Mouse (Mus musculus): ENCODE measurements around the gene Ddx39. TPM values are rescaled to one million over a fixed set of nuclear protein-coding genes. Genes with fewer than 3 reads are reported as not detected.

Gene Ddx39
- polyA plus RNA-seq, 1 experiment from 2014 or later, result 116 TPM

- no peak overlapping the region for H3K27ac ChIP-seq
- no peak overlapping the region for H3K4me3 ChIP-seq
- no peak for ATAC-seq (ENCODE audit: low FRiP score)
- no peaks in the 10 kb centered on the region for H3K36me3 ChIP-seq
- H3K4me2 ChIP-seq, result no peak overlapping the region
- no peaks in the 10 kb centered on the region for H3K27me3 ChIP-seq
- no peak overlapping the region for H3K9ac ChIP-seq
- H3K4me1 ChIP-seq (replicated peaks), result no peaks in the 10 kb centered on the region
- 81% methylated on average over 2 of the region's 2 CpGs for WGBS
- peaks cover 3% of the 10 kb centered on the region; the same call in 1 of the 2 replicates for H3K9me3 ChIP-seq
These were observed 44.3 kb downstream of the Ddx39 start for GRCm38 (mm10) chr8:83759231-83759759.

GRCm38 (mm10) chr8:83764116-83764515 is 49.1 kb downstream of the Ddx39 start:
- Histone ChIP-seq H3K4me2 (no peak overlapping the region), H3K36me3 (no peaks in the 10 kb centered on the region), H3K27me3 (no peaks in the 10 kb centered on the region), H3K27ac (no peak overlapping the region), H3K9ac (no peak overlapping the region), H3K9me3 (no peaks in the 10 kb centered on the region), H3K4me3 (no peak overlapping the region), H3K4me1 (replicated peaks) (no peaks in the 10 kb centered on the region)
- no peak for ATAC-seq (ENCODE audit: low FRiP score)
- 93% methylated on average over 8 of the region's 8 CpGs for whole genome bisulfite sequencing

GRCm38 (mm10) chr8:83764717-83765116 is 49.7 kb downstream of the Ddx39 start:
- WGBS, result 93% methylated on average over 2 of the region's 2 CpGs
- H3K4me3 ChIP-seq, result no peak overlapping the region
- no peaks in the 10 kb centered on the region for H3K36me3 ChIP-seq
- no peak for ATAC-seq (ENCODE audit: low FRiP score)
- H3K4me2 ChIP-seq, result no peak overlapping the region
- no peaks in the 10 kb centered on the region for H3K4me1 ChIP-seq (replicated peaks)
- no peaks in the 10 kb centered on the region for H3K27me3 ChIP-seq
- no peaks in the 10 kb centered on the region for H3K9me3 ChIP-seq
- H3K9ac ChIP-seq, result no peak overlapping the region
- H3K27ac ChIP-seq, result no peak overlapping the region

- H3K27me3 ChIP-seq, result 0 out of 2 replicates have a peak, but pooled peaks cover 2% of the 10 kb centered on the region
- ATAC-seq (ENCODE audit: low FRiP score), result no peak
- H3K9ac ChIP-seq, result no peak overlapping the region
- H3K4me3 ChIP-seq, result no peak overlapping the region
- H3K36me3 ChIP-seq, result no peaks in the 10 kb centered on the region
- no peaks in the 10 kb centered on the region for H3K4me1 ChIP-seq (replicated peaks)
- no peak overlapping the region for H3K4me2 ChIP-seq
- no peaks in the 10 kb centered on the region for H3K9me3 ChIP-seq
- no peak overlapping the region for H3K27ac ChIP-seq
These were observed 50.7 kb downstream of the Ddx39 start for GRCm38 (mm10) chr8:83765663-83766062.

- no peaks in the 10 kb centered on the region for H3K9me3 ChIP-seq
- H3K27me3 ChIP-seq, result peaks cover 8% of the 10 kb centered on the region
- peaks cover 1% of the 10 kb centered on the region for H3K4me1 ChIP-seq (replicated peaks)
- no peak overlapping the region for H3K9ac ChIP-seq
- no peaks in the 10 kb centered on the region for H3K36me3 ChIP-seq
- H3K4me3 ChIP-seq, result no peak overlapping the region
- no peak for ATAC-seq (ENCODE audit: low FRiP score)
- 93% methylated on average over 4 of the region's 4 CpGs for WGBS
- no peak overlapping the region for H3K4me2 ChIP-seq
- no peak overlapping the region for H3K27ac ChIP-seq
These were observed 52.5 kb downstream of the Ddx39 start for GRCm38 (mm10) chr8:83767442-83767841.

- Histone ChIP-seq H3K4me2 (no peak overlapping the region), H3K4me3 (no peak overlapping the region), H3K4me1 (replicated peaks) (peaks cover 10% of the 10 kb centered on the region), H3K36me3 (no peaks in the 10 kb centered on the region), H3K9me3 (no peaks in the 10 kb centered on the region), H3K27me3 (peaks cover 19% of the 10 kb centered on the region), H3K9ac (no peak overlapping the region), H3K27ac (no peak overlapping the region)
- no peak for ATAC-seq (ENCODE audit: low FRiP score)
- 66% methylated on average over 5 of the region's 5 CpGs for WGBS
These were observed 53.5 kb downstream of the Ddx39 start for GRCm38 (mm10) chr8:83768526-83768925.

GRCm38 (mm10) chr8:83769720-83770119 is 54.7 kb downstream of the Ddx39 start:
- no peak for ATAC-seq (ENCODE audit: low FRiP score)
- 77% methylated on average over 7 of the region's 7 CpGs for WGBS
- no peak overlapping the region for H3K27ac ChIP-seq

GRCm38 (mm10) chr8:83770669-83771068 is 55.7 kb downstream of the Ddx39 start:
- no peak for ATAC-seq (ENCODE audit: low FRiP score)
- peaks cover 10% of the 10 kb centered on the region for H3K4me1 ChIP-seq (replicated peaks)

More at GRCm38 (mm10) chr8:83769720-83770119, 54.7 kb downstream of the Ddx39 start:
- Histone ChIP-seq H3K36me3 (no peaks in the 10 kb centered on the region), H3K4me3 (no peak overlapping the region), H3K27me3 (peaks cover 27% of the 10 kb centered on the region), H3K4me2 (no peak overlapping the region), H3K9me3 (no peaks in the 10 kb centered on the region), H3K4me1 (replicated peaks) (peaks cover 10% of the 10 kb centered on the region), H3K9ac (no peak overlapping the region)

GRCm38 (mm10) chr8:83771791-83772190 is 56.8 kb downstream of the Ddx39 start:
- WGBS, result 74% methylated on average over 4 of the region's 4 CpGs
- H3K9me3 ChIP-seq, result no peaks in the 10 kb centered on the region

More at GRCm38 (mm10) chr8:83770669-83771068, 55.7 kb downstream of the Ddx39 start:
- Histone ChIP-seq H3K4me3 (no peak overlapping the region), H3K36me3 (no peaks in the 10 kb centered on the region), H3K9me3 (no peaks in the 10 kb centered on the region), H3K9ac (no peak overlapping the region), H3K27me3 (peaks cover 27% of the 10 kb centered on the region), H3K27ac (no peak overlapping the region), H3K4me2 (no peak overlapping the region)
- WGBS, result 92% methylated on average over 2 of the region's 2 CpGs

GRCm38 (mm10) chr8:83772701-83773451 is 57.9 kb downstream of the Ddx39 start:
- WGBS, result 5% methylated on average over 25 of the region's 25 CpGs
- Histone ChIP-seq H3K4me3 (peak overlapping the region; percentile 39), H3K27me3 (peaks cover 27% of the 10 kb centered on the region), H3K9ac (peak overlapping the region; percentile 47), H3K36me3 (no peaks in the 10 kb centered on the region), H3K4me2 (peak overlapping the region; percentile 67), H3K27ac (no peak overlapping the region), H3K9me3 (no peaks in the 10 kb centered on the region), H3K4me1 (replicated peaks) (peaks cover 10% of the 10 kb centered on the region)
- ATAC-seq (ENCODE audit: low FRiP score), result peak; percentile 88

More at GRCm38 (mm10) chr8:83771791-83772190, 56.8 kb downstream of the Ddx39 start:
- Histone ChIP-seq H3K27ac (no peak overlapping the region), H3K36me3 (no peaks in the 10 kb centered on the region), H3K4me3 (no peak overlapping the region), H3K4me2 (no peak overlapping the region), H3K27me3 (peaks cover 27% of the 10 kb centered on the region), H3K4me1 (replicated peaks) (peaks cover 10% of the 10 kb centered on the region), H3K9ac (no peak overlapping the region)
- no peak for ATAC-seq (ENCODE audit: low FRiP score)

- Histone ChIP-seq H3K4me2 (peak overlapping the region; percentile 67), H3K27ac (no peak overlapping the region), H3K4me1 (replicated peaks) (peaks cover 10% of the 10 kb centered on the region), H3K4me3 (peak overlapping the region; percentile 39), H3K9ac (peak overlapping the region; percentile 47; the same call in 1 of the 2 replicates), H3K36me3 (no peaks in the 10 kb centered on the region), H3K9me3 (no peaks in the 10 kb centered on the region), H3K27me3 (peaks cover 27% of the 10 kb centered on the region)
- 47% methylated on average over 6 of the region's 6 CpGs for WGBS
- no peak for ATAC-seq (ENCODE audit: low FRiP score)
These were observed 58.5 kb downstream of the Ddx39 start for GRCm38 (mm10) chr8:83773452-83773846.

- Histone ChIP-seq H3K4me3 (no peak overlapping the region), H3K36me3 (no peaks in the 10 kb centered on the region), H3K27me3 (peaks cover 27% of the 10 kb centered on the region), H3K27ac (no peak overlapping the region), H3K4me2 (no peak overlapping the region), H3K9ac (no peak overlapping the region), H3K4me1 (replicated peaks) (peaks cover 10% of the 10 kb centered on the region), H3K9me3 (no peaks in the 10 kb centered on the region)
- 78% methylated on average over 2 of the region's 2 CpGs for WGBS
- ATAC-seq (ENCODE audit: low FRiP score), result no peak
These were observed 59.2 kb downstream of the Ddx39 start for GRCm38 (mm10) chr8:83774221-83774620.
